Mouse (Mus musculus): ENCODE data around the gene Tra2a.
"Not testable (repeated sequence)": the region's sequence is repeated elsewhere in the genome, so short reads cannot be mapped to it uniquely, and the experiment has no call there.

Gene Tra2a

DNA sequence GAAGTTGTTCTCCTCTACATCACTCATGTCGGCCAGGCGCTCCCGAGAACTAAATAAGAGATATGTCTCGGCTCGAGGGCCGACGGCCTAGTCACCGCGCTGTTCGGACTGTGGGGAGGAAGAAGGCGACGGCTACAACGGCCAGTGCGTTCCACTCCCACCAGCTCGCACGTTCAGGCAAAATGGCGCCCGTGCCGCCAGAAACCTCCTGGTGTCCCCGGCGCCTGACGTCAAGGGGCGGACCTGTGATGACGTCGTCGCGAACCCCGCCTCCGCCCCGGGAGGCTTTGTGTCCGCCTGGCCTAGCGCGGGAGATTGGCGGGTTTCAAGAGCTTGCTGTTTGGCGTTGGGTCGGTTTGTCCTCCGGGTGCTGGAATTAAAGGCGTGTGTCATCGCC, at the start of gene Tra2a:
Tra2a (minus strand) TSS at position 187 of the 397 bp plus-strand sequence.
- peak; percentile 97 to 98 for DNase-seq

DNA sequence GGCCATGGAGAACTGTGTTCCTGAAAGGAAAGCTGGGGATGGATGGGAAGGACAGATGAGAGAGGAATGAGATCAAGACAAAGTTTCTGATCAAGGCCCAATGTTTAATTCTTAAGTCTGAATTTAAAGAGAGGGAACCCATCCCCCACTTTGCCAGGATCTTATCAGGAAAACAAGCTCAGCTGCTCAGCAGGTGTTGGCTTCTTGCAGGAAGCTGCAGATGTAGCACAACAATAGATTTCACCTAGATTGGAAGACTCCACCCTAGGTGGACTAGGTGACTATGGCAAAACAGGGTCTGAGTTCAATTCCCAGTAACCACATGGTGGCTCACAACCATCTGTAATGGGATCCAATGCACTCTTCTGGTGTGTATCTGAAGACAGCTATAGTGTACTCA, 34.5 kb upstream of the Tra2a start:
- no peak for DNase-seq

DNA sequence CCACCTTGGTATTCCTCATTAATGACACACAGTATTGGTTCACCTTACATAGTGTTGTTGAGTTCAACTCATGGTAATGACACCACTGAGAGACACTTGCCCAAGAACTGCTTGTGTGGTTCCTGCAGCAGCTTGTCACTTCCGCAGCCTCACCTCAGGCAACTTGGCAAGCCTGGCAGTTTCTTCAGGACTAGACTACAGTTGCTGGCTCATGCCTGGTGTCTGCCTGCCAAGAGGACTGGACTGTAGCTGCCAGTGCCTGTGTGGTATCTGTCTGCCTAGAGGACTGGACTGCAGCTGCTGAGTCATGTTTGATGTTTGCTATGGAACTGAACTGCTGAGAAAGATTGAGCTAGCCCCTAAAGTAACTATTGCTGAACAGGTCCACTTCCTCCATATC, 18.3 kb upstream of the Tra2a start:
- DNase-seq, result peak; percentile 60 to 71

DNA sequence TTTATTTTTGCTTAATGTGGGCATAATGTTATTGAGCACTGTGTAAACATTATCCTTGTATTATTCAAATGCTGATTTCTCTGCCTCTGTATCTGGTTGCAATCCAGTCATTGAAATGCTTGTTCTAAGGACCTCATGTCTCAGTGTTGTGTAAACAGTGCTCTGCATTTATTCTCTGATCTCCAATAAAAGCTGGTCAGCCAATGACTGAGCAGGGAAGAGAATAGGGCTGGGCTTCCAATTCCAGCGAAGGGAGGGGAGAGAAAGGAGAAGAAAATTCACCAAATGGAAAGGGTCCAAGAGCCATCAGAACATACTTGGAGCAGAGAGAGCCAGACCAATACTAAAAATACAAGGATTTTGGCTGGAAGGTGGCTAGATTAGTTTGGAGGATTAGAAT, 17.1 kb upstream of the Tra2a start:
- no peak for DNase-seq

DNA sequence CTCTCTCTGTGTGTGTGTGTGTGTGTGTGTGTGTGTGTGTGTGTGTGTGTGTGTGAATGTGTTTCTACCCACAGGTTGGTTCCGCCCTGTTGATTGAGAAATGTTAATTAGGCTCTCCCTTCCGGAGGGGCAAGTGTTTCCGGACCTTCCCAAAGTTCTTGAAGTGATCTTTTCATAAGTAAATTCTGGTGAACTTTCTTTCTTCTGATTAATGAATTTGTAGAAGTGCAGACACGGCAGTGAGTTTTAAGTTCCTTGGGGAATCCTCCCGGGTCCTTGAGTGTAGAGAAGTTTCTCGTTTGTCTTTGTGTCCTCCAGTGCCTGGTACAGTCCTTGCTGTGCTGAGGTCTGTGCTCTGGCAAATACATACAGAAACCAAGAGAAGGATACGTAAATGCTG, 11.5 kb upstream of the Tra2a start:
- DNase-seq, result no peak

DNA sequence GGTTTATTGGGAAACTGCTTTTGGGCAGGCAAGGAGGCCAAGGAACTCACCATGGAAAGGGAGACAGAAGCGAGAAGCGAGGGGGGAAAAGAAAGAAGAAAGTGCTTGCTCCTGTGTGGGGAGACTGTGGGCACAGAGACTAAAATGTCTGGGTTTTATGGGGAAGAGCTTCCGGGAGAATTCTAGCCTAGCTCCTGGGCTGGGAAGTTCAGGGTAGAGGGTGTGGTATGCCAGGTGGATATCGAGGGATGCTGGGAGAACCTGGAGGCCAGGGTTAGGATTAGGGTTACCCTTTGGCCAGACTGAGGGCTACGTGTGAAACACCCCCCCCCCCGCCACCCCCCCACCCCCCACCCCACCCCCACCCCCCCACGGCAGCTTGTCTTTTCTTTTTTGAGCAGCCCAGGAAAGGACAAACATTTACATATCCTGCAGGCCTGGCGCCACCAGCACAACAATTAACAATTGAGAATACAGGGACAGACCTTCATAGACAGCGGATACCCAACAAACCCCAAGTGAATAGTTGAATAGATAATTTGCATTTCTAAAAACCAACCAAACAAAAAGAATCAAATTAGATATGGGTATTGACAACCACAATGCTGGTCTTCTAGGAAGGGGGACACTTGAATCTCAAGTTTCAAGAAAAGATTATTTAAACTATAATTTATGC, 10.7 kb upstream of the Tra2a start:
- DNase-seq, result no peak

DNA sequence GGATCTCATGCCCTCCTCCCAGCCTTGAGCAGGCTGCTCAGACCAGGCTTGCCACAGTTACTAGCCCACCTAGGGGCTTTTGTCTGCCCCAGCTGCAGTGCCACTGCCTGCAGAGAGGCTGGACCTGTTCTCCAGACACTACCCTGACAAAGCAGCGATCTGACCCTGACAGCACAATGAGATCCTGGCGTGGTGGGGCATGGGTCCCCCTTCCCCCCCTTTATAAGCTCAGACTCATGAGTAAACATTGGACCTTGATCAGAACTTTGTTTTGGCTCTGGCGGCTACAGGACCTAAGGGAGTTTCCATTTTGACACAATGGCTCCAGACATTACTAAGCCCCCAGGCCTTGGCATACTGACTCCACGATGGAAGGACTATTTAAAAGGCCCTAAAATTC, 10.1 kb upstream of the Tra2a start:
- no peak for DNase-seq

DNA sequence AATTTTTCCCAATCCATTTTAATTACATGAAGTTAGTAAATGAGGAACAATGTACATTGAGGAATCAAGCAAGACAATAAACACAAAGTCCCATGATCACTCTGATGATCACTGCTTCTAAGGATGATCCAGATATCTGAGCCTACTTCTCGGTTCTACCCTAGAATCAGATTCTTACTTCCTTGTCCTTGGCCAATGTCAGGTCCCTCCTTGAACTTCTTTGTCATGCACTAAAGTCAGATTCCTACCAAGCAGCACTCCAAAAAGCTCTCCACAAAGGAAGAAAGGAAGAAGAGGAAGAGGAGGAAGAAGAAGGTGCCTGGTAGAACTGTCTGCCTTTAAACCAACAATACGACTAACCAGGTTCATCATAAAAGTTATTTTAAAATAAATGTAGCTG, 9.0 kb upstream of the Tra2a start:
- no peak for DNase-seq

DNA sequence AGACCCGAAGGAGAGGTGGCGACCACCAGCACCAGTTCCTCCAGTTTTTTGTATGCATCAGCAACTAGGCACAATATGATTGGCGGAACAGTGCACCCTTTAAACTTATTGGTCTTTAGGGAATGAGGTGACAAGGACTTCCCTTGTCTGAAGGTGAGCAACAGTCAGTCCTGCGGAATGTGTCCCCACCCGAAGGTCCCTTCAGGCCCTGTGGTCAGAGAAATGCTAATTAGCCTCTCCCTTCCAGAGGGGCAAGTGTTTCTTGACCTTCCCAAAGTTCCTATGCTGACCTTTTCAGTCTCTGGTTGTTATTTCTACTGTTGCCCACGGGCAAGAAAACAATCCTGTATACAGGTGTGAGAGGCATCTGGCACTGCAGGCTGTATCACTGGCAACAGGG, 8.0 kb upstream of the Tra2a start:
- DNase-seq, result no peak

DNA sequence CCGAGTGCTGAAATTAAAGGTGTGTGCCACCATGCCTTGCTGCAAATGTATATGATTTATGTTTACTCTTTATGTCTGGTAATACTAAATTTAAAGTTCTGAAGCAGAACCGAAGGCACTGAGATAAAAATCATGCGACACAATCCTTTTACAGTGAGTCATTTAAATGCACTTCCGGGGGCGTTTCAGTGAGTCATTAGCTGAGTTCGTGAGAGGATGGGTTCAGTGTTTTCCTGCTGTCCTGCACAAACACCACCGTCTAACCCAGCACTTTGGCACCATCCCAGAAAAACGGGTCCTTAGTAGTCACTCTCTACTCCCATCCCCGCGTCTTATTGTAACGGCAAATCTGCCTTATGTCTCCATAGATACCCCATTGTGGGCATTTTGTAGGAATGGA, 6.1 kb upstream of the Tra2a start:
- no peak for DNase-seq

DNA sequence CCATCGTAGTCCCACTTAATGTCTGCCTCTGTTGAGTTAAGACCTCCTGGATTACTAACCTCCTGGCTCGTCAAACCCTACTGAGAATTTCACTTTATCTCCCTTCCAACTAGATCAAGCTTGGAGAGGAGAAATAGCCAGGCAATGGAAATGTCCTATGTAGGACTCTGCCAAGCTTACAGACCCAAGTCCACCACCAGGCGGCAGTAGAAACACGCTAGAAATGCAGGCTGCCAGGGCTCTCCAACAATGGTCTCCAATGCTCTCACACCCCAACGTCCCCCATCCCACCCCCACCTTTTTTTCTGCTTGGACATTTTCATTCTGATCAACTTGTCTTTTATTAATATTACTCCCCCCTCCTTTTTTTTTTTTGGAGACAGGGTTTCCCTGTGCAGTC, 5.4 kb upstream of the Tra2a start:
- peak; percentile 77 to 91 for DNase-seq

DNA sequence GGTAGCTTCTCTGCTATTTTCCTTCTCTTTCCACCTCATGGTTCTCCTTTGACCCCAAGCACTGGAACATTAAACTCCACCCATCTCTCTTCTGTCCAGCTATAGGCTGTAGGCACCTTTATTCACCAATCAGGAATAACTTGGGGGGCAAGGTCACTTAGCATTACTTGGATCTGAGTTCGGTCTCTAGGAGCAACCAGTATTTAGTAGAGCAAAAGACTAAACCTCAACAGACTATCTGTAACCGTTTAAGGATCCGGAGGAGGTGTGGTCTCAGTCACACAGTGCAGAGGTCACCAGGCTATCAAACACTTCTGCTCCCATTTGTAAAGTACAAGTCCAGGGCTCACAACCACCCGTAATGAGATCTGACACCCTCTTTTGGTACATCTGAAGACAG, 3.9 kb upstream of the Tra2a start:
- DNase-seq, result no peak

DNA sequence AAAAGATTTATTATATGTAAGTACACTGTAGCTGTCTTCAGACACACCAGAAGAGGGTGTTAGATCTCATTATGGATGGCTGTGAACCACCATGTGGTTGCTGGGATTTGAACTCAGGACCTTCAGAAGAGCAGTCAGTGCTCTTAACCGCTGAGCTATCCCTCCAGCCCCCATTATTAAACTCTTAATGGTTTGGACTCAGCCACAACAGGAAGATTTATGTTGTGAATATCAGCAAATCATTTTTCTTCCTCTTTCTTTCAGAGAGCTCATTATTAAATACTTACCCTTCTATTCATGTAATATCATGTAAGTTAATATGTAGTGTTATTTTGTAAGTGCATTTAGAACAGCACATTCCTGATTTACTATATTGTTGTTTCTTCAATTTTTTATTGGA, 1.4 kb upstream of the Tra2a start:
- DNase-seq, result not testable (repeated sequence)

DNA sequence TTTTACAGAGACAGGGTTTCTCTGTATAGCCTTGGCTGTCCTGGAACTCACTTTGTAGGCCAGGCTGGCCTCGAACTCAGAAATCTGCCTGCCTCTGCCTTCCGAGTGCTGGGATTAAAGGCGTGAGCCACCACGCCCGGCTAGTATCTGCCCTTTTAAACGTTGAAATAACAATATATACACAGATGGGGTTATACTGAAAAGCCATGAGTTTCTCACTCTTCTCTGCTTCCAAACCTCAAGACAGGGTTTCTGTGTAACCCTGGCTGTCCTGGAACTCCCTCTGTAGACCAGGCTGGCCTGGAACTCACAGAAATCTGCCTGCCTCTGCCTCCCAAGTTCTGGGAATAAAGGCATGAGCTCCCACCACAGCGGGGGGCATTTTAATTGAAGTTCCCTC, 613 bp upstream of the Tra2a start:
- DNase-seq, result not testable (repeated sequence)

DNA sequence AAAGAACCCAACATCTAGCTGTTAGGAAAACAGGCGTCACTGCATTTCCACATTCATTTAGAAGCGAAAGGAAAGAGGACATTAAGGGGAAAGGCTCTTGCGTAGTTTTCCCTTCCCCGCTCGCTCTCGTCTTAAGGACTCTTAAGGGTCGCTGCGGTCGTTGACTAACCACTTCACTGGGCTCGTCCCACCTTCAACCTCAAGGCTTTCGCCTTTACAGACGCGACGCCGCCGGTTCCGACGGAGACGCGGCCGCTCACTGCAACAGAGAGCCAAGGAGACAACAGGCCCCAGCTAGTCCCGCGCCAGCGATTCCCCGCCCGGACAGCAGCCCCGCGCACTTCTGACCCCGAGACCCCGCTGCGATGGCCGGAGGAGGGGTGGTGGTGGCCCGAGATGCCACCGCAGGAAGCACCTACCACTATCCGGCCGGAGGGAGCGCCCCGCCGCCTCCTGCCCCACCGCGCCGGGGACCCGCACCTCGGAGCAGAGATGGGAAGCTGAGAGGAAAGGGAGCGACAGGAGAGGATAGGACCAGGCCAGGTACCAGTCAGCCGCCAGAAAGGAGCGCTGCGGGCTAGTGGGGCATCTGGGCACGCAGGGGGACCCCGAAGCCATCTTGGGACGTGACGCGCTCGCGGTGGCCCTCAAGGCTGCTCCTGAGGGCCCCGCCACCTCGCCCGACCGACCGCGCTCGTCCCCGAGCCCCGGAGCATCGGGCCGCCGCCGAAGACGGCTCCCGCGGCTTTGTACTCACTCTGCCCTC, 569 bp downstream of the Tra2a start:
- DNase-seq, result peak; percentile 16 to 63

DNA sequence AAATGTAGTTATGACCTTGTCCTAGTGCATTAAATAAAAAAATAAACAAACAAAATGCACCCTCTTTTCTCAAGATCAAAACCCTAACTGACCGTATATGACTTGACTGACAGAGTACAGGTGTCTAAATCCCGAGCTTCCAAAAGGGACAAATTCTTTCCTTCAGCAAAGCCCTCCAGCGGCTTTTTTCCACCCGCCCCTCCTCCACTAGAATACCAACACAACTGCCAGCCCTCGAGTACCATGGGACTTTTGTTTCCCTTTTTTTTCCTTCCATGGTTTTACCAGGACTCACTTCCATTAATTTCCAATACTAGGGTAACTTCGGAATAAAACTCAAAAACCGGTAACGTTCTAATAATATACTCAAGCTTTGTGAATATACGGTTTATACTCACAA, 1.4 kb downstream of the Tra2a start:
- DNase-seq, result peak; percentile 23 to 44

DNA sequence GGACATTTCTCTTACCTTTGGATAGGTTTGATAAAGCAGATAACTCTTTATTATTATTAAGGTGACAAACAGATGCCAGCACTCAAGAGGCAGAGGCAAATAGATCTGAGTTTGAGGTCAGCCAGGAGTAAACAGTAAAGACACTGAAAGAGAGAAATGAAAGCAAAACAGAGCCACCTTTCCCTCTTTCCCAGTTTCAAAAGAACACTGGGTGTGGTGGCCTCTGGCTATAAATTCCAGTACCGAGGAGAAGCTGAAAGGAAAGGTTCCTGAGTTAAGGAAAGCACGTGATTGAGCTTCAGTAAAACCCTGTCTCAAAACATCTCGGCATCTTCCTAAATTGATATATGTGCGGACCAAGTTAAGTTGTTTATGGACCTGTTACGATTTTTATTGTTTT, 4.1 kb downstream of the Tra2a start:
- peak in 1 of 2 experiments; percentile 25 for DNase-seq

DNA sequence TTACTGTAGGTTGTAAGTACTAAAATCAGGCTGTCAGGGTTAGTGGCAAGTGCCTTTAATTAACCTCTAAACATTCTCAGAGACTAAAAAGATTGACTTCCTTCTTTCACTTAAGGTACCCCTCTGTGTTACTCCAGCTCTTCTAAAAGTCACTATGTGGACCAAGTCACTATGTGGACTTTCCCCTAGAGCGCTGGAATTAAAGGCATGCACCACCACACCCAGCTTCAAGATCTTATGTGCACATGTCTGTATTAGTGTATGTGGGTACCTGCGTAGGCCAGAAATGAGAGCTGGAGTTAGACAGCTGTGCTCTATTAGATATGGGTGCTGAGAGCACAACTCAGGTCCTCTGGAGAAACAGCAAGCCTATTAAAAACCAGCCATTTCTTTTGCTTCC, 6.0 kb downstream of the Tra2a start:
- no peak for DNase-seq

DNA sequence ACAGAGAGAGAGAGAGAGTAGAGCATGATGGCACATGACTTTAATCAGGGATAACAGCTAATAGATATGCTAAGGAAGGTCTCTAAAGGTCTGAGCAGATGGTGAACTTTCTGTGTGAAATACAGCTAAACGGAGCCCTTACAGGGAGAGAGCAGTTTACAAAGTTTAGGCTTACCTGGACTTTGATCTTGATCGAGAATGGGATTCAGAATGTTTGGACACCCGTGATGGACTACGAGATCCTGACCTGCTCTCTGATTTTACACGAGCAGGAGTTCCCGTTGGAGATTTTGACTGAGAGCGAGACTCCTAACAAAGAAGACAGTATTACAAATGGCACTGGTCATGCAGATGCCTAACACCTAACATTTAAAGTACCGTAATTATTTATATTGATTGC, 11.6 kb downstream of the Tra2a start:
- no peak for DNase-seq

DNA sequence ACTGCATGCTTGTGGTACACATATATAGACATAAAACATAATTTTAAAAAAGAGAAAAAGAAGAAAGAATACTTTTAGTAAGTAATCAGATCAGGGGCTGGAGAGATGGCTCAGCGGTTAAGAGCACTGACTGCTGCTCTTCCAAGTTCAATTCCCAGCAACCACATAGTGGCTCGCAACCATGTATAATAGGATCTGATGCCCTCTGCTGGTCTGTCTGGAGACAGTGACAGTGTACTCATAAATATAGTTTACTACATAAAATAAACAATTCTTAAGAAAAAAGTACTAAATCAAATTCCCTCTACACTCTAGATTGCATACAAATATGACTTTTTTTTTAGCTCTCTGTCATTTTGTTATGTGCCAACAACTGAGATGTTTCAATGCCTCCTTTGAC, 12.6 kb downstream of the Tra2a start:
- no peak for DNase-seq

DNA sequence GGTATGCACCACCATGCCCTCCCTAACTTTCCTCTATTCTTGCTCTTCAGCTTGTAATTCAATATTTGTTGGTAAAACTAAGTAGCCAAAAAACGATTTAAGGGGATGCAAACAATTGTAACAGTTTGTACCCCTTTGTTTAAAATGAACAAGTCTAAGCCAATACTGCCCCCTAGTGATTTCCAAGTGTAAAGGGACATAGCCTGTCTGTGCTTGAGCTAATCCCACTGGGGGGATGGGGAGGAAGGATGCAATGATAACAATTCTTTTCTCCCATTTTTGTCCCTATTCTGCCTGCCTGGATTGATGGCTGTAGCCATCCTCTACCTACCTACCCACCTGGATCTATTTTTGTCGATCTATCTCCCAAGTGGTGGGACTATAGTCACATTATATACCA, 16.6 kb downstream of the Tra2a start:
- peak in 1 of 2 experiments; percentile 19 for DNase-seq

DNA sequence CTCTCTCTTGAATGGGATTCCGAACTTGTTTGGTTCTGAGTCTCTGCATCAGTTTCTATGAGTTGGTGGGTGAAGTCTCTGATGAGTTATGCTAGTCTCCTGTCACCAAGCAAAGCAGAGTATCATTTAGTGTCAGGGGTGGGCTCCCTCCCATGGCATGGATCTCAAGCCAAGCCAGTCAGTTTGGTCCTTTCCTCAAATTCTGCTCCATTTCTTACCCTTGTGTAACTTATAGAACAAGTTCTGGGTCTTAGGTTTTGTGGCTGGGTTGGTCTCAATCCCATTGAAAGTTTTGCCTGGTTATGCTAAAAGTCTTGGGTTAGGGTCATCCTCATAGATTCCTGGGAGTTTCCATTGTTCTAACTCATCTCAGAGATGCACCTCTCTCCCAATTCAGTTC, 21.5 kb downstream of the Tra2a start:
- DNase-seq, result no peak

DNA sequence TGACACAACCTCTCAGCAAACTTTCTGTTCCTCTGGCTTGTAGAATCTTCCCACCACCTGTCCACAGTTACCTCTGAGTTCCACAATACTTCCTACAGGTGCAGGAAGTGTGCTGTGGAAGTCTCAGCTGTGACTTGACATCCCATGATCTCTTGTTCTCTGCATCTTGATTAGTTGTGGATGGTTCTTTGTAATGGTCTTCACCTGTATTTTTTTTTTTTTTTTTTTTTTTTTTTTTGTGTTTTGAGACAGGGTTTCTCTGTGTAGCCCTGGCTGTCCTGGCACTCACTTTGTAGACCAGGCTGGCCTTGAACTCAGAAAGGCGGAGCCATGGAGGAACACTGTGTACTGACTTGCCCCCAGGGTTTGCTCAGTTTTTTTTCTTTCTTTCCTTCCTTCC, 22.3 kb downstream of the Tra2a start:
- DNase-seq, result no peak

DNA sequence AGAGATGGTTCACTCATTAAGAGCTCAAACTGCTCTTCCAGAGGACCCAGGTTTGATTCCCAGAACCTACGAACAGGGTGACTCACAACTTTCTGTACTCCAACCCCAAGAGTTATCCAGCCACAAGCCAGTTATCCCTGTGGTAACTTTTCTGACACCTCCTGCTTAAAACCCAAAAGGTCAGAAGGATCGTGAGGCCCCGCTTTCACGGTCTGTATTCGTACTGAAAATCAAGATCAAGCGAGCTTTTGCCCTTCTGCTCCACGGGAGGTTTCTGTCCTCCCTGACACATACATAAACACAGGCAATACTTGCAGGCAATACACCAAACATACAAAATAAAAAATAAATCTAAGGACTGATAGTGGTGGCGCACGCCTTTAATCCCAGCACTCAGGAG, 27.5 kb downstream of the Tra2a start:
- peak; percentile 99 for DNase-seq

DNA sequence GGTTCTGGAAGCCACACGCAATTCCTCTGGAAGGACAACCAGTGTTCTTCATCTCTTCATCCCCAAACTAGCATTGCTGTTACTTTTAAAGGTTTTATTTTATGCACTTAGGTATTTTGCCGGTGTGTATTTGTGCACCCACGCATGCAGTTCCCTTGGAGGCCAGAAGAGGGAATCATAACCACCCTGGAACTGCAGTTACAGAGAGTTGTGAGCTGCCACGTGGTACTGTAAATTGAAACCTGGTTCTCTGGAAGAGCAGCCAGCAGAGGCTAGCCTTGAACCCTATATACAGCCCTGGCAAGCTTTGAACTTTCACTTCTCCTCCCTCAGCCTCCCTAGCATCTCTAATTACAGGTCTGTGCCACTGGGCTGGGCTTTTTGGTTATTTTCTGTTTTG, 30.5 kb downstream of the Tra2a start:
- DNase-seq, result no peak

All from kidney, postnatal 36 days (tissue).